Mouse (Mus musculus): ENCODE measurements around the gene Tex30. TPM values are rescaled to one million over a fixed set of nuclear protein-coding genes. Genes with fewer than 3 reads are reported as not detected.
"Not testable (repeated sequence)": the region's sequence is repeated elsewhere in the genome, so short reads cannot be mapped to it uniquely, and the experiment has no call there.

Tex30 gene
- polyA plus RNA-seq, 1 experiment from 2014 or later: 39.7 TPM

DNA sequence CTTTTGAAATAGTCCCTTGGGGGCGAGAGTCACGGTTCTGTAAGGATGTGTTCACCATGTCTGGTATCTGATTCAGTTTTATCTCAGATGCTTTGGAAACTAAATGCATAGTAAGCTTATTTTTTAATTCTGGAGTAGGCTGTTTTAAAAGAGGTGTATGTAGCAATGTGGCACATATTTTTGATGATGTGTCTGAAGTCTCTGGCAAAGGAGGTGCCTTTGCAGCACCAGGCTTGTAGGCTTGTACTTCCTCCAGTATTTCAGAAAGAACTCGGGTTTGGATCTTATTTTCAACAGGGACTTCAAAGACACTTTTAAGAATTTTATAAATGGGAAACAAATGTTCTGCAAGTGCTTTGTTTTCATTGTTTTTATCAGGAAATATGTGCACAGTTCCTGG is 44.4 kb downstream of the Tex30 start:
- Histone ChIP-seq H3K9ac (ENCODE audit: low read depth, low read length) (no peak overlapping the region), H3K4me1 (ENCODE audit: control insufficient read depth, insufficient read depth, low read length) (no peaks in the 10 kb centered on the region), H3K4me3 (ENCODE audit: low read depth, low read length) (no peak overlapping the region), H3K4me2 (ENCODE audit: low read length) (no peak overlapping the region), H3K9me3 (replicated peaks; ENCODE audit: control insufficient read depth, low read length, poor library complexity, severe bottlenecking) (no peaks in the 10 kb centered on the region), H3K36me3 (ENCODE audit: control insufficient read depth, insufficient read depth, low read length) (no peaks in the 10 kb centered on the region), H3K27me3 (ENCODE audit: control insufficient read depth, insufficient read depth, low read depth, low read length) (no peaks in the 10 kb centered on the region), H3K27ac (ENCODE audit: low read length) (no peak overlapping the region)
- ATAC-seq: no peak
- 86% methylated on average over 3 of the region's 3 CpGs for WGBS

- no peak overlapping the region for H3K9ac ChIP-seq (ENCODE audit: low read depth, low read length)
- 88% methylated on average over 2 of the region's 2 CpGs for WGBS
Observed at GRCm38 (mm10) chr1:44046556-44046955, 55.7 kb downstream of the Tex30 start.

DNA sequence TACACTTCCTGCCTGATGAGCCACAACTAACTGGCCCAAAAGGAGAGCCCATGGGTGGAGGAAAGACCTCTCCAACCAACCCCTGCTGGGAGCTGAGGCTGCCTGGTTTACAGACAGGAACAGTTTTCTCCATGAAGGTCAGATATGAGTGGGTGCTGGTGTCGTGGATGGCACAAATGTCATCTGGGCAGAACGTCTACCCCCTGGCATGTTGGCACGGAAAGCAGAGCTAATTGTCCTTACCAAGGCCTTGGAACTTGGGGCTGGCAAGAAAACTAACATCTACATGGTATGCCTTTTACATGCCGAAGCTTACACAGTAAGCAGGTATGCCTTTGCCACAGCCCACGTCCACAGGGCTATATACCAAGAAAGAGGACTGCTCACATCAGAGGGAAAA is 56.6 kb downstream of the Tex30 start:
- not testable (repeated sequence) for ATAC-seq
- WGBS: 89% methylated on average over 5 of the region's 5 CpGs

More at GRCm38 (mm10) chr1:44046556-44046955, 55.7 kb downstream of the Tex30 start:
- no peaks in the 10 kb centered on the region for H3K4me1 ChIP-seq (ENCODE audit: control insufficient read depth, insufficient read depth, low read length)
- H3K4me2 ChIP-seq (ENCODE audit: low read length): no peak overlapping the region
- no peaks in the 10 kb centered on the region for H3K27me3 ChIP-seq (ENCODE audit: control insufficient read depth, insufficient read depth, low read depth, low read length)
- no peak for ATAC-seq
- H3K27ac ChIP-seq (ENCODE audit: low read length): no peak overlapping the region
- H3K9me3 ChIP-seq (replicated peaks; ENCODE audit: control insufficient read depth, low read length, poor library complexity, severe bottlenecking): no peaks in the 10 kb centered on the region
- H3K36me3 ChIP-seq (ENCODE audit: control insufficient read depth, insufficient read depth, low read length): no peaks in the 10 kb centered on the region
- H3K4me3 ChIP-seq (ENCODE audit: low read depth, low read length): no peak overlapping the region

DNA sequence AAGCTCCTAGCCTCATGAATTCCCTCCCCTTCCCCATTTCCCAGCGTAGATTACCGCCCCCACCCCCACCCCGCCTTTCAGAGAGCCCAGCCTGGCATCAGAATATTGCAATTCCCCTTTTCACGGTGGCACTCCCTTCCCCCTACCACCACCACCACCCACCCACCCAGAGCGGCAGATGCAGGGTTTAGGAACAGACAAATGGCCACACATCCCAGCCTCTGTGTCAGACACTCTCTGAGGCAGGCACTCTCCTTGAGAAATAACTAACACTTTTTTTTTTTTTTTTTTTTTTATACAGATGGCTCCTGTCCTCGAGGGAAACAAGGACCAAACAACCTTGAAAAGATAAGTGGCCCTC is 59.7 kb downstream of the Tex30 start:
- no peaks in the 10 kb centered on the region for H3K36me3 ChIP-seq (ENCODE audit: control insufficient read depth, insufficient read depth, low read length)
- H3K27me3 ChIP-seq (ENCODE audit: control insufficient read depth, insufficient read depth, low read depth, low read length): no peaks in the 10 kb centered on the region
- no peaks in the 10 kb centered on the region for H3K4me1 ChIP-seq (ENCODE audit: control insufficient read depth, insufficient read depth, low read length)
- H3K4me2 ChIP-seq (ENCODE audit: low read length): peak overlapping the region; percentile 56
- ATAC-seq: peak; percentile 87
- peak overlapping the region; percentile 60 for H3K9ac ChIP-seq (ENCODE audit: low read depth, low read length)
- 7% methylated on average over 6 of the region's 6 CpGs for WGBS
- no peaks in the 10 kb centered on the region for H3K9me3 ChIP-seq (replicated peaks; ENCODE audit: control insufficient read depth, low read length, poor library complexity, severe bottlenecking)
- no peak overlapping the region for H3K27ac ChIP-seq (ENCODE audit: low read length)
- H3K4me3 ChIP-seq (ENCODE audit: low read depth, low read length): peak overlapping the region; percentile 37

More for the DNA sequence above, 56.6 kb downstream of the Tex30 start:
- not testable (repeated sequence) for H3K4me1 ChIP-seq (ENCODE audit: control insufficient read depth, insufficient read depth, low read length); H3K27me3 ChIP-seq (ENCODE audit: control insufficient read depth, insufficient read depth, low read depth, low read length); H3K27ac ChIP-seq (ENCODE audit: low read length); H3K4me3 ChIP-seq (ENCODE audit: low read depth, low read length); H3K9ac ChIP-seq (ENCODE audit: low read depth, low read length); H3K36me3 ChIP-seq (ENCODE audit: control insufficient read depth, insufficient read depth, low read length); H3K9me3 ChIP-seq (replicated peaks; ENCODE audit: control insufficient read depth, low read length, poor library complexity, severe bottlenecking); H3K4me2 ChIP-seq (ENCODE audit: low read length)

- Histone ChIP-seq H3K4me1 (ENCODE audit: control insufficient read depth, insufficient read depth, low read length) (no peaks in the 10 kb centered on the region), H3K9ac (ENCODE audit: low read depth, low read length) (peak overlapping the region; percentile 60), H3K36me3 (ENCODE audit: control insufficient read depth, insufficient read depth, low read length) (no peaks in the 10 kb centered on the region), H3K27ac (ENCODE audit: low read length) (no peak overlapping the region), H3K4me3 (ENCODE audit: low read depth, low read length) (peak overlapping the region; percentile 37), H3K27me3 (ENCODE audit: control insufficient read depth, insufficient read depth, low read depth, low read length) (no peaks in the 10 kb centered on the region), H3K9me3 (replicated peaks; ENCODE audit: control insufficient read depth, low read length, poor library complexity, severe bottlenecking) (no peaks in the 10 kb centered on the region), H3K4me2 (ENCODE audit: low read length) (peak overlapping the region; percentile 56)
- peak; percentile 90 for ATAC-seq
- WGBS: under 1% methylated on average over 17 of the region's 17 CpGs
Observed at GRCm38 (mm10) chr1:44041797-44042554, 60.3 kb downstream of the Tex30 start.

Other genes with a start within 250 kb of the Tex30 start
- 58.2 and 59.0 TPM in 2 replicates for gene Tpp2, start 168.8 kb downstream of the Tex30 start, polyA plus RNA-seq (2015; fragmentation: Nextera tagmentation; extraction: Ambion mirVana)
- 3.0 and 3.2 TPM in 2 replicates for gene Mettl21c, start 82.4 kb downstream of the Tex30 start, polyA plus RNA-seq (2015; fragmentation: Nextera tagmentation; extraction: Ambion mirVana)
- 0.04 TPM in 1 of 2 replicates, not detected in the other for gene Gm8251, start 40.5 kb downstream of the Tex30 start, polyA plus RNA-seq (2015; fragmentation: Nextera tagmentation; extraction: Ambion mirVana)
- gene Kdelc1, start 16.4 kb upstream of the Tex30 start, polyA plus RNA-seq (2015; fragmentation: Nextera tagmentation; extraction: Ambion mirVana): 26.0 and 26.6 TPM in 2 replicates
- gene Bivm, start 16.5 kb upstream of the Tex30 start, polyA plus RNA-seq (2015; fragmentation: Nextera tagmentation; extraction: Ambion mirVana): 29.7 and 31.4 TPM in 2 replicates
- gene Ercc5, start 45.3 kb upstream of the Tex30 start, polyA plus RNA-seq (2015; fragmentation: Nextera tagmentation; extraction: Ambion mirVana): 28.6 and 33.2 TPM in 2 replicates
- not detected in 2 replicates for gene Mettl21e, start 116.5 kb upstream of the Tex30 start, polyA plus RNA-seq (2015; fragmentation: Nextera tagmentation; extraction: Ambion mirVana)

All from midbrain, embryonic 16.5 days (tissue).